Mouse (Mus musculus) heart, embryonic 13.5 days (tissue): Measurements from ENCODE around the gene Thsd7a. TPM values are rescaled to one million over a fixed set of nuclear protein-coding genes. Genes with fewer than 3 reads are reported as not detected.

ENCODE experiments used
- ATAC-seq: fragments of 200-750 bp; cut with Nextera tagmentation; 2 replicates; pipeline ENCODE4 v1.8.0; 2017; ENCODE audit warnings: moderate TSS enrichment; ENCODE audit not compliant: insufficient number of reproducible peaks, low FRiP score, low TSS enrichment; ENCODE audit errors: extremely low read depth
- H3K27ac ChIP-seq: fragments of 300-500 bp; sonication (generic); replicated peaks from 2 replicates; pipeline ENCODE4 v1.5.1; 2015; ENCODE audit warnings: moderate library complexity, mild to moderate bottlenecking, inconsistent platforms
- H3K27me3 ChIP-seq: fragments of 300-500 bp; sonication (generic); replicated peaks from 2 replicates; pipeline ENCODE4 v1.6.1; 2015; ENCODE audit warnings: mild to moderate bottlenecking, inconsistent platforms
- H3K36me3 ChIP-seq: fragments of 300-500 bp; sonication (generic); 2 replicates; pipeline ENCODE4 v1.6.1; 2015; ENCODE audit warnings: mild to moderate bottlenecking, inconsistent platforms
- H3K4me1 ChIP-seq: fragments of 300-500 bp; sonication (generic); 2 replicates; pipeline ENCODE4 v1.6.1; 2015; ENCODE audit warnings: inconsistent platforms
- H3K4me2 ChIP-seq: fragments of 300-500 bp; sonication (generic); 2 replicates; pipeline ENCODE4 v1.6.1; 2015; ENCODE audit warnings: inconsistent platforms, mild to moderate bottlenecking, moderate library complexity
- H3K4me3 ChIP-seq: fragments of 300-500 bp; sonication (generic); 2 replicates; pipeline ENCODE4 v1.5.1; 2015; ENCODE audit warnings: moderate library complexity, mild to moderate bottlenecking, inconsistent platforms
- H3K9ac ChIP-seq: fragments of 300-500 bp; sonication (generic); 2 replicates; pipeline ENCODE4 v1.6.1; 2015; ENCODE audit warnings: inconsistent platforms, mild to moderate bottlenecking, moderate library complexity
- H3K9me3 ChIP-seq: fragments of 300-500 bp; sonication (generic); 2 replicates; pipeline ENCODE4 v1.6.1; 2016; ENCODE audit warnings: inconsistent platforms
- WGBS: fragments of 180-500 bp; shearing (Covaris S2); methylation state at CpG from one replicate; pipeline ENCODE4 v1.1.7; 2015; ENCODE audit warnings: mixed read lengths; 5-methylcytosine and 5-hydroxymethylcytosine counted together
- polyA plus RNA-seq: library from polyadenylated mRNA; unstranded; fragments of >200 nt; fragmentation: Nextera tagmentation; extraction: Ambion mirVana; gene quantifications from 2 replicates; pipeline ENCODE4 v1.2.1, GENCODE M21; 2015

The Thsd7a gene
- polyA plus RNA-seq, 1 experiment from 2014 or later: 3.0 TPM

GRCm38 (mm10) chr6:12448851-12449250 is 300.4 kb downstream of the Thsd7a start:
- Histone ChIP-seq H3K27ac (no peak overlapping the region), H3K27me3 (no peaks in the 10 kb centered on the region), H3K4me3 (no peak overlapping the region), H3K36me3 (no peaks in the 10 kb centered on the region), H3K4me2 (no peak overlapping the region), H3K4me1 (peaks cover 7% of the 10 kb centered on the region), H3K9ac (no peak overlapping the region), H3K9me3 (no peaks in the 10 kb centered on the region)
- no peak for ATAC-seq
- 83% methylated on average over 3 of the region's 3 CpGs for WGBS

GRCm38 (mm10) chr6:12445486-12445885 is 303.7 kb downstream of the Thsd7a start:
- ATAC-seq: no peak
- Histone ChIP-seq H3K4me1 (no peaks in the 10 kb centered on the region), H3K36me3 (no peaks in the 10 kb centered on the region), H3K27ac (no peak overlapping the region), H3K4me3 (no peak overlapping the region), H3K4me2 (no peak overlapping the region), H3K27me3 (no peaks in the 10 kb centered on the region), H3K9ac (no peak overlapping the region), H3K9me3 (no peaks in the 10 kb centered on the region)
- WGBS: 80% methylated on average over 2 of the region's 2 CpGs

GRCm38 (mm10) chr6:12439561-12439960 is 309.6 kb downstream of the Thsd7a start:
- Histone ChIP-seq H3K9ac (no peak overlapping the region), H3K27ac (no peak overlapping the region), H3K36me3 (no peaks in the 10 kb centered on the region), H3K27me3 (no peaks in the 10 kb centered on the region), H3K9me3 (no peaks in the 10 kb centered on the region), H3K4me2 (no peak overlapping the region), H3K4me1 (no peaks in the 10 kb centered on the region), H3K4me3 (no peak overlapping the region)
- ATAC-seq: no peak

- no peaks in the 10 kb centered on the region for H3K9me3 ChIP-seq
- H3K4me2 ChIP-seq: no peak overlapping the region
- WGBS: 84% methylated on average over 10 of the region's 10 CpGs
- H3K27ac ChIP-seq: no peak overlapping the region
- H3K4me3 ChIP-seq: no peak overlapping the region
- ATAC-seq: no peak
- H3K9ac ChIP-seq: no peak overlapping the region
- no peaks in the 10 kb centered on the region for H3K4me1 ChIP-seq
- no peaks in the 10 kb centered on the region for H3K27me3 ChIP-seq
- no peaks in the 10 kb centered on the region for H3K36me3 ChIP-seq
Observed at GRCm38 (mm10) chr6:12419070-12419469, 330.1 kb downstream of the Thsd7a start.

GRCm38 (mm10) chr6:12416976-12417375 is 332.2 kb downstream of the Thsd7a start:
- WGBS: 58% methylated on average over 4 of the region's 4 CpGs
- no peak overlapping the region for H3K4me3 ChIP-seq
- no peaks in the 10 kb centered on the region for H3K4me1 ChIP-seq
- H3K27ac ChIP-seq: no peak overlapping the region
- ATAC-seq: no peak
- H3K9me3 ChIP-seq: no peaks in the 10 kb centered on the region
- no peaks in the 10 kb centered on the region for H3K36me3 ChIP-seq
- no peaks in the 10 kb centered on the region for H3K27me3 ChIP-seq
- H3K9ac ChIP-seq: no peak overlapping the region
- H3K4me2 ChIP-seq: no peak overlapping the region

- H3K36me3 ChIP-seq: no peaks in the 10 kb centered on the region
- no peak overlapping the region for H3K27ac ChIP-seq
- WGBS: 74% methylated on average over 2 of the region's 2 CpGs
- H3K4me3 ChIP-seq: no peak overlapping the region
- no peak overlapping the region for H3K4me2 ChIP-seq
- no peaks in the 10 kb centered on the region for H3K4me1 ChIP-seq
- H3K9me3 ChIP-seq: no peaks in the 10 kb centered on the region
- H3K9ac ChIP-seq: no peak overlapping the region
- no peak for ATAC-seq
- H3K27me3 ChIP-seq: no peaks in the 10 kb centered on the region
Observed at GRCm38 (mm10) chr6:12404441-12404840, 344.8 kb downstream of the Thsd7a start.

GRCm38 (mm10) chr6:12402996-12403395 is 346.2 kb downstream of the Thsd7a start:
- Histone ChIP-seq H3K27ac (no peak overlapping the region), H3K27me3 (no peaks in the 10 kb centered on the region), H3K9me3 (no peaks in the 10 kb centered on the region), H3K9ac (no peak overlapping the region), H3K4me2 (no peak overlapping the region), H3K4me1 (no peaks in the 10 kb centered on the region), H3K36me3 (no peaks in the 10 kb centered on the region), H3K4me3 (no peak overlapping the region)
- ATAC-seq: no peak
- 89% methylated on average over 1 of the region's 1 CpGs for WGBS

GRCm38 (mm10) chr6:12397776-12398522 is 351.3 kb downstream of the Thsd7a start:
- Histone ChIP-seq H3K9ac (no peak overlapping the region), H3K36me3 (no peaks in the 10 kb centered on the region), H3K27me3 (no peaks in the 10 kb centered on the region), H3K4me2 (no peak overlapping the region), H3K4me1 (peaks cover 11% of the 10 kb centered on the region), H3K9me3 (no peaks in the 10 kb centered on the region), H3K27ac (no peak overlapping the region), H3K4me3 (no peak overlapping the region)
- 76% methylated on average over 8 of the region's 8 CpGs for WGBS
- no peak for ATAC-seq

GRCm38 (mm10) chr6:12393574-12394380 is 355.4 kb downstream of the Thsd7a start:
- 32% methylated on average over 2 of the region's 2 CpGs for WGBS
- Histone ChIP-seq H3K36me3 (no peaks in the 10 kb centered on the region), H3K4me1 (peaks cover 11% of the 10 kb centered on the region), H3K9ac (no peak overlapping the region), H3K9me3 (no peaks in the 10 kb centered on the region), H3K27ac (0 out of 2 replicates have a peak overlapping the region, but pooled peaks have one; percentile 22), H3K4me3 (no peak overlapping the region), H3K27me3 (no peaks in the 10 kb centered on the region), H3K4me2 (no peak overlapping the region)
- ATAC-seq: no peak

- H3K4me1 ChIP-seq: no peaks in the 10 kb centered on the region
- H3K27me3 ChIP-seq: no peaks in the 10 kb centered on the region
- no peak overlapping the region for H3K4me3 ChIP-seq
- no peak overlapping the region for H3K9ac ChIP-seq
- H3K9me3 ChIP-seq: no peaks in the 10 kb centered on the region
- no peak overlapping the region for H3K27ac ChIP-seq
- no peak overlapping the region for H3K4me2 ChIP-seq
- no peaks in the 10 kb centered on the region for H3K36me3 ChIP-seq
- WGBS: 73% methylated on average over 1 of the region's 1 CpGs
- ATAC-seq: no peak
Observed at GRCm38 (mm10) chr6:12386731-12387130, 362.5 kb downstream of the Thsd7a start.

GRCm38 (mm10) chr6:12385591-12385990 is 363.6 kb downstream of the Thsd7a start:
- no peaks in the 10 kb centered on the region for H3K4me1 ChIP-seq
- H3K4me2 ChIP-seq: no peak overlapping the region
- H3K27me3 ChIP-seq: no peaks in the 10 kb centered on the region
- no peak overlapping the region for H3K27ac ChIP-seq
- H3K9me3 ChIP-seq: no peaks in the 10 kb centered on the region
- 65% methylated on average over 3 of the region's 3 CpGs for WGBS
- no peak overlapping the region for H3K9ac ChIP-seq
- ATAC-seq: no peak
- no peaks in the 10 kb centered on the region for H3K36me3 ChIP-seq
- no peak overlapping the region for H3K4me3 ChIP-seq
